Mouse (Mus musculus) neural tube, embryonic 15.5 days (tissue): Measurements from ENCODE around the gene Cbs. TPM values are rescaled to one million over a fixed set of nuclear protein-coding genes. Genes with fewer than 3 reads are reported as not detected.

Experiments used
- ATAC-seq: fragments of 200-750 bp; cut with Nextera tagmentation; 2 replicates; pipeline ENCODE4 v1.8.0; 2017; ENCODE audit warnings: mild to moderate bottlenecking, moderate TSS enrichment, moderate library complexity; ENCODE audit not compliant: low FRiP score
- H3K27ac ChIP-seq: fragments of 300-500 bp; sonication (generic); replicated peaks from 2 replicates; pipeline ENCODE4 v1.5.1; 2015; ENCODE audit warnings: mild to moderate bottlenecking, inconsistent platforms
- H3K27me3 ChIP-seq: fragments of 300-500 bp; sonication (generic); replicated peaks from 2 replicates; pipeline ENCODE4 v1.6.1; 2015; ENCODE audit warnings: inconsistent platforms
- H3K36me3 ChIP-seq: fragments of 300-500 bp; sonication (generic); 2 replicates; pipeline ENCODE4 v1.6.1; 2015; ENCODE audit warnings: inconsistent platforms
- H3K4me1 ChIP-seq: fragments of 300-500 bp; sonication (generic); 2 replicates; pipeline ENCODE4 v1.6.1; 2015; ENCODE audit warnings: inconsistent platforms
- H3K4me2 ChIP-seq: fragments of 300-500 bp; sonication (generic); 2 replicates; pipeline ENCODE4 v1.6.1; 2015; ENCODE audit warnings: inconsistent platforms, mild to moderate bottlenecking, moderate library complexity
- H3K4me3 ChIP-seq: fragments of 300-500 bp; sonication (generic); replicated peaks from 2 replicates; pipeline ENCODE4 v1.5.1; 2015; ENCODE audit warnings: mild to moderate bottlenecking, inconsistent platforms
- H3K9ac ChIP-seq: fragments of 300-500 bp; sonication (generic); replicated peaks from 2 replicates; pipeline ENCODE4 v1.6.1; 2015; ENCODE audit warnings: mild to moderate bottlenecking, inconsistent platforms
- H3K9me3 ChIP-seq: fragments of 300-500 bp; sonication (generic); replicated peaks from 2 replicates; pipeline ENCODE4 v1.6.1; 2016; ENCODE audit warnings: inconsistent platforms
- WGBS: fragments of 180-500 bp; shearing (Covaris S2); methylation state at CpG from one replicate; pipeline ENCODE4 v1.1.7; 2015; ENCODE audit warnings: mixed read lengths; 5-methylcytosine and 5-hydroxymethylcytosine counted together
- microRNA-seq: library from miRNA; unstranded; fragments of <30 nt; microRNA quantifications from one replicate; pipeline ENCODE4, GENCODE M21; 2017
- polyA plus RNA-seq: library from polyadenylated mRNA; unstranded; fragments of >200 nt; fragmentation: Nextera tagmentation; extraction: Ambion mirVana; gene quantifications from 2 replicates; pipeline ENCODE4 v1.2.1, GENCODE M21; 2015

Cbs gene
- polyA plus RNA-seq, 1 experiment from 2014 or later = 12.4 TPM

- Histone ChIP-seq H3K36me3 (no peaks in the 10 kb centered on the region), H3K4me1 (peaks cover 35% of the 10 kb centered on the region), H3K4me3 (peak overlapping the region; percentile 45), H3K27me3 (no peaks in the 10 kb centered on the region), H3K4me2 (peak overlapping the region; percentile 63), H3K9me3 (no peaks in the 10 kb centered on the region), H3K9ac (peak overlapping the region; percentile 53), H3K27ac (peak overlapping the region; percentile 95)
- ATAC-seq = no peak
- WGBS = 14% methylated on average over 12 of the region's 12 CpGs
Measured at GRCm38 (mm10) chr17:31563632-31564014, 73.4 kb downstream of the Cbs start.

- no peaks in the 10 kb centered on the region for H3K36me3 ChIP-seq
- WGBS = 91% methylated on average over 11 of the region's 11 CpGs
- ATAC-seq = no peak
- H3K9ac ChIP-seq = no peak overlapping the region
- no peaks in the 10 kb centered on the region for H3K27me3 ChIP-seq
- no peaks in the 10 kb centered on the region for H3K9me3 ChIP-seq
- no peak overlapping the region for H3K27ac ChIP-seq
- no peak overlapping the region for H3K4me2 ChIP-seq
- H3K4me1 ChIP-seq = peaks cover 29% of the 10 kb centered on the region
- H3K4me3 ChIP-seq = no peak overlapping the region
Measured at GRCm38 (mm10) chr17:31559021-31559789, 77.8 kb downstream of the Cbs start.

Small RNA genes lying within 50 kb of the gene (microRNA-seq; reads per million reads assigned to microRNA genes)
- gene Gm24970 = not detected

Other genes starting within 250 kb of the Cbs start
- gene Wdr4, start 117.3 kb downstream of the Cbs start, polyA plus RNA-seq = 32.7 and 34.2 TPM in 2 replicates
- gene Ndufv3, start 117.1 kb downstream of the Cbs start, polyA plus RNA-seq = 435 and 492 TPM in 2 replicates
- gene Pknox1, start 72.5 kb downstream of the Cbs start, polyA plus RNA-seq = 42.7 and 43.4 TPM in 2 replicates
- 176 and 225 TPM in 2 replicates for gene U2af1, start 21.7 kb upstream of the Cbs start, polyA plus RNA-seq
- 0.14 TPM in 1 of 2 replicates, not detected in the other for gene Cryaa, start 40.6 kb upstream of the Cbs start, polyA plus RNA-seq
- 18.4 and 20.7 TPM in 2 replicates for gene Sik1, start 218.6 kb upstream of the Cbs start, polyA plus RNA-seq